Mouse (Mus musculus) midbrain, embryonic 13.5 days (tissue): Measurements from ENCODE around the gene Nfkbie. TPM values are rescaled to one million over a fixed set of nuclear protein-coding genes. Genes with fewer than 3 reads are reported as not detected.
A peak's percentile ranks its signal among the peaks of the same experiment; 100 is the strongest.

ENCODE experiments used
- ATAC-seq: fragments of 200-750 bp; cut with Nextera tagmentation; 2 replicates; pipeline ENCODE4 v1.8.0; 2017; ENCODE audit warnings: mild to moderate bottlenecking, moderate TSS enrichment, moderate library complexity
- H3K27ac ChIP-seq: fragments of 300-500 bp; sonication (generic); 2 replicates; pipeline ENCODE4 v1.5.1; 2015; ENCODE audit warnings: inconsistent platforms, mild to moderate bottlenecking, moderate library complexity
- H3K27me3 ChIP-seq: fragments of 300-500 bp; sonication (generic); 2 replicates; pipeline ENCODE4 v1.6.1; 2015; ENCODE audit warnings: mild to moderate bottlenecking, inconsistent platforms
- H3K36me3 ChIP-seq: fragments of 300-500 bp; sonication (generic); 2 replicates; pipeline ENCODE4 v1.6.1; 2015; ENCODE audit warnings: mild to moderate bottlenecking, inconsistent platforms
- H3K4me1 ChIP-seq: fragments of 300-500 bp; sonication (generic); replicated peaks from 2 replicates; pipeline ENCODE4 v1.6.1; 2015; ENCODE audit warnings: inconsistent platforms
- H3K4me2 ChIP-seq: fragments of 300-500 bp; sonication (generic); replicated peaks from 2 replicates; pipeline ENCODE4 v1.6.1; 2015; ENCODE audit warnings: moderate library complexity, mild to moderate bottlenecking, inconsistent platforms
- H3K4me3 ChIP-seq: fragments of 300-500 bp; sonication (generic); replicated peaks from 2 replicates; pipeline ENCODE4 v1.5.1; 2015; ENCODE audit warnings: mild to moderate bottlenecking, inconsistent platforms
- H3K9ac ChIP-seq: fragments of 300-500 bp; sonication (generic); replicated peaks from 2 replicates; pipeline ENCODE4 v1.6.1; 2015; ENCODE audit warnings: mild to moderate bottlenecking, inconsistent platforms
- H3K9me3 ChIP-seq: fragments of 300-500 bp; sonication (generic); 2 replicates; pipeline ENCODE4 v1.6.1; 2016; ENCODE audit warnings: mild to moderate bottlenecking, inconsistent platforms
- WGBS: fragments of 180-500 bp; shearing (Covaris S2); methylation state at CpG from one replicate; pipeline ENCODE4 v1.1.7; 2015; 5-methylcytosine and 5-hydroxymethylcytosine counted together
- polyA plus RNA-seq: library from polyadenylated mRNA; unstranded; fragments of >200 nt; fragmentation: Nextera tagmentation; extraction: Ambion mirVana; gene quantifications from 2 replicates; pipeline ENCODE4 v1.2.1, GENCODE M21; 2015

The Nfkbie gene
- polyA plus RNA-seq, 1 experiment from 2014 or later, result 7.1 TPM

DNA sequence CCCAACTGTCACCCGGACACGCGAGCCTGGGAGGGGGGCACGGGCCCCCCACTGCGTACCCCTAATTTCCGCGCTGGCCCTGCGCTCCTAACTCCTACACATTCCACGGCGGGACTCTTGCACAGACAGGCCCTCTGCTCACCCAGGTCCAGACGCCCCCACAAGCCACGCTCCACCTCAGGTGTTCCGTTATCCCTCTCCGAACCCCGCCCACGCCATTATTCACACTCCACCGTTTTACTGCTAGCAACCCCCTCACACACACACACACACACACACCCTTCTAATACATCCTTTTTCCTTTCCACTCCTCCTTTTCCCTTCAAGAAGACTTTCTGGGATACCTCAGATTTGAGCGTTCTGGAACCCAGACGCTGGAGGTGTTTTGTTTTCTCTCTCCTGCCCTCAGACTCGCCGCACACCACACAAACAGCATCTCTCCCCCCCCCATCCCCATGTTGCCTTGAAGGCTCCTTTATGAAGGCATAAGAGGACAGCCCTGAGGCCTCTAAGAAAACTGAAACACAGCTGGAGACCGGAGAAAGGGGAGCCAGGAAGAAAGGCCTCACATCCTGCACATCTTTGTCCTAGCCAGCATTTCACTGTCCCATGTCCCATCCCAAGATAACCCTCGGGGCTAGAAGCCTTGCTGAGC lies 40.4 kb downstream of the Nfkbie start:
- Histone ChIP-seq H3K9me3 (no peaks in the 10 kb centered on the region), H3K4me3 (peak overlapping the region; percentile 44), H3K4me1 (peaks cover 61% of the 10 kb centered on the region), H3K27me3 (peaks cover 54% of the 10 kb centered on the region), H3K36me3 (no peaks in the 10 kb centered on the region), H3K27ac (peak overlapping the region; percentile 19; the same call in 1 of the 2 replicates), H3K4me2 (peak overlapping the region; percentile 78), H3K9ac (peak overlapping the region; percentile 60)
- 4% methylated on average over 23 of the region's 23 CpGs for WGBS
- peak; percentile 28 for ATAC-seq

DNA sequence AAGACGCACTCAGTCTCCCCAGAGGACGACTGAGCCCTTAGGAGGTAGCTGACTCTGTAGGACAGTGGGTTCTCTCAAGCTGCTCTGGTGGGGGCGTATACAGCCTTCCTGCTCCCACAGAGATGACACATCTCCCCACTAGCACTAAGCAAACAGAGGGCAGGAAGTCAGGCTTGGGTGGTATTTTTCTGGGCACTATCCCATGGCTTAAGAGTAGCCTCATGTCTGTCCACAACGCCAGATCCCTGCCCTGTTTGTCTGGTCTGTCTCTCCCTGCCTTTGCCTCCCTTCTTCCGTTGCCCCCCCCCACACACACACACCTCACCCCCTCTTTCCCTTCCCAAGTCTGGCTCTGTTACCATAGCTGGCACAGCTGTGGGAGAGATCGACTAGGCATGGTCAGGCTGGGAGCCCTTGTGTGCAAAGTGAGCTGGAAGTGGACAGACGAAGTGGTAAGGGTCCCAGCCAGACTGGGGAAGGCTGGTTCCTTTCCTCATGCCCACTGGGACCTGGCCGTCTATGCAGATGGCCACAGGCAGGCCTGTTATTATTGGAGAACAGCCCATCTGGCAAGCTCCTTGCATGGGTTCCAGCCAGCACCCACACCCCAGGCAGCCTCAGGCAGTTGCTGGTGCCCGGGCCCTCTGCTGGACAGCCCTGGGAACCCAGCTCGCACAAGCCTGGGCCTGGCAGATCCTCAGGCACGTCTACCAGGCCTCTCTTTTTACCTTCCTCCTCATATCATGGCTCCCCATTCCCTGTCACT lies 41.3 kb downstream of the Nfkbie start:
- peaks cover 68% of the 10 kb centered on the region for H3K4me1 ChIP-seq
- no peak overlapping the region for H3K4me2 ChIP-seq
- H3K9me3 ChIP-seq, result no peaks in the 10 kb centered on the region
- H3K9ac ChIP-seq, result no peak overlapping the region
- H3K27ac ChIP-seq, result peak overlapping the region; percentile 51
- no peaks in the 10 kb centered on the region for H3K36me3 ChIP-seq
- no peak overlapping the region for H3K4me3 ChIP-seq
- H3K27me3 ChIP-seq, result peaks cover 64% of the 10 kb centered on the region
- ATAC-seq, result peak; percentile 35
- 24% methylated on average over 11 of the region's 11 CpGs for WGBS

GRCm38 (mm10) chr17:45597787-45598186 lies 42.3 kb downstream of the Nfkbie start:
- no peak for ATAC-seq
- no peak overlapping the region for H3K9ac ChIP-seq
- 40% methylated on average over 3 of the region's 3 CpGs for WGBS
- peaks cover 64% of the 10 kb centered on the region for H3K27me3 ChIP-seq
- H3K9me3 ChIP-seq, result no peaks in the 10 kb centered on the region
- H3K27ac ChIP-seq, result no peak overlapping the region
- no peaks in the 10 kb centered on the region for H3K36me3 ChIP-seq
- peaks cover 62% of the 10 kb centered on the region for H3K4me1 ChIP-seq
- no peak overlapping the region for H3K4me2 ChIP-seq
- H3K4me3 ChIP-seq, result no peak overlapping the region

DNA sequence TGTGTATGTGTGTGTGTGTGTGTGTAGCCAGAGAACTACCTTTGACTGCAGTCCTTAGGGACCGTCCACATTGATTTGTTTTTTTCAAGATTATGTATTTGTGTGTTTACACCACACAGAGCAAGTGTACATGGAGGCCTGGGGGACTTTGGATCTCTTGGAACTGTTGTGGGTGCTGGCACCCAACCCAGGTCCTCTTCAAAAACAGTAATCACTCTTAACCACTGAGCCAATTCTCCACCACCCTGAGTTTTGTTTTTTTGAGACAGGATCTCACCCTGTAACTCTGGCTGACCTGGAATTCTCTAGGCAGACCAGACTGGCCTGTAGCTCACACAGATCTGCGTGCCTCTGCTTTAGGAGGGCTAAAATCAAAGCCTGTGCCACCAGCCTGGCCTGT lies 42.9 kb downstream of the Nfkbie start:
- no peak overlapping the region for H3K27ac ChIP-seq
- 91% methylated on average over 2 of the region's 2 CpGs for WGBS
- no peak overlapping the region for H3K4me3 ChIP-seq
- peaks cover 58% of the 10 kb centered on the region for H3K27me3 ChIP-seq
- H3K9me3 ChIP-seq, result no peaks in the 10 kb centered on the region
- ATAC-seq, result no peak
- no peak overlapping the region for H3K4me2 ChIP-seq
- no peak overlapping the region for H3K9ac ChIP-seq
- no peaks in the 10 kb centered on the region for H3K36me3 ChIP-seq
- H3K4me1 ChIP-seq, result peaks cover 56% of the 10 kb centered on the region

GRCm38 (mm10) chr17:45598891-45599290 lies 43.4 kb downstream of the Nfkbie start:
- Histone ChIP-seq H3K9me3 (no peaks in the 10 kb centered on the region), H3K9ac (no peak overlapping the region), H3K4me1 (peaks cover 54% of the 10 kb centered on the region), H3K27me3 (peaks cover 53% of the 10 kb centered on the region), H3K27ac (no peak overlapping the region), H3K4me3 (no peak overlapping the region), H3K4me2 (peak overlapping the region; percentile 60), H3K36me3 (no peaks in the 10 kb centered on the region)
- WGBS, result 49% methylated on average over 3 of the region's 3 CpGs
- ATAC-seq, result no peak

DNA sequence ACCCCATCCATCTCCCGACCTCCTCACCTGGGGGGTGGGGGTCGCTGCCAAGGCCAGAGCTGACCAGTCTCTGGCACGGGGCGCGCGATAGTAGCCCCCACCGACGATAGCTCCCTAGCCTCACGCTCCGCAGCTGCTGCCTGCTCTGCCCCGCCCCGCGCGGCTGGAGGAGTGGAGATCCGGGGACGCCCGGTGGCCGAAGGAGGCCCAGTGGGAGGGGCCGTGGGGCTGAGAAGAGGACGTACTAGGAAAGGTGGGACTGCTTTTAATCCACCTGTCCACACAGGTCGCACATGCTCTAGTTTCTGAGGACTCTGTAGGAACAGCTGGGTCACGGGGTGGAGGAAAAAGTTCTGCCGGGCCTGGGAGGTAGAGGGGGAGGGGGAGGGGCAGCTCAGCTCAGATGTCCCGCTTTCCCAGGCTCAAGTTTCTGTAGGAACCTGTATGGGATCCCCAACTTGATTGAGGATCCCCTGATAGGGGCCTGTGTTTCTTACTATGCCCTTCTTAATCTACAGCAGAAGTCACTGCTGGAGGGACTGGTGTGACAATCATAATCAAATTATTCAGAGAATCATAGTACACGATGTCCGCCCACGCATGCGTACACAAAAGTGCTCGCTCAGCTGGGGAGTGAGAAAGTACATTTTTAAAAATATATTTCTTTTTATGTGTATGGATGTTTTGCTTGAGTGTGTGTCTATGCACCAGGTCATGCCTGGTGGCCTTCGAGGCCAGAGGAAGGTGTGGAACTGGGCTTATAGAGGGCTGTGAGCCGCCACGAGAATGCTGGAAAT lies 44.1 kb downstream of the Nfkbie start, which contains the start of gene Slc29a1:
Slc29a1 (minus strand) TSS at position 161 of the 797 bp plus-strand sequence.
- Histone ChIP-seq H3K9ac (peak within 1 kb of the TSS; percentile 60), H3K4me1 (peaks cover 48% of the 10 kb centered on the region), H3K4me3 (peak within 1 kb of the TSS; percentile 31), H3K4me2 (peak within 1 kb of the TSS; percentile 60), H3K27ac (no peak within 1 kb of the TSS), H3K36me3 (no peaks in the 10 kb centered on the region), H3K9me3 (no peaks in the 10 kb centered on the region), H3K27me3 (peaks cover 45% of the 10 kb centered on the region)
- no peak for ATAC-seq
- 16% methylated on average over 32 of the region's 32 CpGs for WGBS

- H3K9me3 ChIP-seq, result no peaks in the 10 kb centered on the region
- no peak overlapping the region for H3K4me2 ChIP-seq
- WGBS, result 57% methylated on average over 8 of the region's 8 CpGs
- no peak for ATAC-seq
- H3K36me3 ChIP-seq, result no peaks in the 10 kb centered on the region
- peaks cover 39% of the 10 kb centered on the region for H3K27me3 ChIP-seq
- no peak overlapping the region for H3K9ac ChIP-seq
- H3K4me1 ChIP-seq, result peaks cover 42% of the 10 kb centered on the region
- H3K27ac ChIP-seq, result no peak overlapping the region
- no peak overlapping the region for H3K4me3 ChIP-seq
Measured at GRCm38 (mm10) chr17:45600267-45600666, 44.8 kb downstream of the Nfkbie start.

GRCm38 (mm10) chr17:45601325-45601724 lies 45.8 kb downstream of the Nfkbie start:
- Histone ChIP-seq H3K27me3 (peaks cover 35% of the 10 kb centered on the region), H3K9me3 (no peaks in the 10 kb centered on the region), H3K4me1 (peaks cover 31% of the 10 kb centered on the region), H3K4me2 (0 out of 2 replicates have a peak overlapping the region, but pooled peaks have one; percentile 1), H3K4me3 (no peak overlapping the region; the same call in 1 of the 2 replicates), H3K36me3 (no peaks in the 10 kb centered on the region), H3K9ac (no peak overlapping the region; the same call in 1 of the 2 replicates), H3K27ac (no peak overlapping the region)
- no peak for ATAC-seq
- WGBS, result 12% methylated on average over 22 of the region's 22 CpGs

- Histone ChIP-seq H3K36me3 (no peaks in the 10 kb centered on the region), H3K4me3 (no peak within 1 kb of the TSS; the same call in 1 of the 2 replicates), H3K27ac (no peak within 1 kb of the TSS), H3K9ac (no peak within 1 kb of the TSS; the same call in 1 of the 2 replicates), H3K9me3 (no peaks in the 10 kb centered on the region), H3K27me3 (peaks cover 35% of the 10 kb centered on the region), H3K4me1 (peaks cover 26% of the 10 kb centered on the region), H3K4me2 (0 out of 2 replicates have a peak within 1 kb of the TSS, but pooled peaks have one; percentile 1)
- ATAC-seq, result peak; percentile 35; the same call in 1 of the 2 replicates
- 29% methylated on average over 6 of the region's 6 CpGs for WGBS
Measured at GRCm38 (mm10) chr17:45601877-45602304, 46.4 kb downstream of the Nfkbie start, which contains the start of gene Mymx. Gene Mymx (minus strand): TSS chr17:45602102.

DNA sequence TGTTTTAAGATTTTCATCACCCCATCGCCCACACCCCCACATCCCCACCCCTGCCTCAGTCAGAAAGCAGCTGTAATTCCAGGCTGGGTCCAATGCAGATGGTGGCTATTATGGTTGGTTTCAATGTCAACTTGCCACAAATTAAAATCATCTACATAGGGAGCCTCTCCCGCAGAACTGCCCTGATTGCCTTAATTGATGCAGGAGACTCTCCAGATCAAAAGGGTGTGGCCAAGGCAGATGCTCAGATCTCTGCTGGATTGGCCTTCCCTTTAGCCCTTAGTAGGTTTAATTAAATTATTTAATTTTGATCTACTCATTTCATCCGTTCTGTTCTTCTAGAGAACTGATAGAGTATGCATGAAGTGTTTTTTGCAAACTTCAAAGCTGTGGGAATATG lies 47.5 kb downstream of the Nfkbie start:
- Histone ChIP-seq H3K4me2 (no peak overlapping the region), H3K27me3 (peaks cover 35% of the 10 kb centered on the region), H3K27ac (no peak overlapping the region), H3K4me3 (no peak overlapping the region), H3K9ac (no peak overlapping the region), H3K36me3 (no peaks in the 10 kb centered on the region), H3K4me1 (peaks cover 22% of the 10 kb centered on the region), H3K9me3 (no peaks in the 10 kb centered on the region)
- WGBS, result 71% methylated on average over 3 of the region's 3 CpGs
- no peak for ATAC-seq

DNA sequence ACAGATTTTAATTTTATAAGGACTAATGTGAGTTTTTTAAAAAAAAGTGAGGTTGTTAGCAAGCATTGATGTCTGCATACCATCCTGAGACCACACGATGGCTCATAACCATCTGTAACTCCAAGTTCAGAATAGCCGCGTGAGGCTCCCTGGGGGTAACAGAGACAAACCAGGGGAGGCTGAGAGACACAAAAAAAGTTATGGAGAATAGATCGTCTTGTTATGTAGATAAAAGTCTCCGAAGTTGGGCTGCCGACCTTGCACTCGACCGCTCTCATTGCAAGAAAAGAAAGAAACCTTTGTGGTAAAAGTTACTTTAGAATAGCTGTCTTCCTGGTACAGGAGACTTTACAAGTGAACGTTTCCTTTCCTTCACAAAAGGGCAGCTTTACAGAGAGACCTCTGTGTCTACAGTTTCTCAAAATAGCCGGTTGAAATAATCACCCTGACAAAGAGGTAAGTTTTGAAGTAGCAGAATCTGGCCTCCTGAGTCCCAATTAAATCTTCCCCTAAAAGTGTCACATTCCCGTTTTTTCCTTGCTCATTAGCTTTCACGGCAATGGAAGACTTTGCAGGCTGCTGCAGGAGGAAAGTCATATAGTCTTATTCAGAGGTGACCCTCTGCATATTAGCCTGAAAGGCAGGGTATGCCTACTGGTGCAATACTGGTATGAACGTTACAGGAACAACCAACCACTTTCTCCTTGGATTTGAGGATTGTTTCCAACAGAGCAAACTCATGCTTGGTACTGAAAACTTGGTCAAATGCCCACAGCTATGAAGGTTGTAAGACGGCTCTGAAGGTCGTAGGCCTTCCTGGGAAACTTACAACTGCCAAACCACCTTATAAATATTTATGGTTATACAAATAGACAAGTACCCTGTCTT lies 51.7 kb downstream of the Nfkbie start:
- WGBS, result 85% methylated on average over 15 of the region's 15 CpGs
- Histone ChIP-seq H3K4me3 (no peak overlapping the region), H3K27ac (no peak overlapping the region), H3K4me1 (peaks cover 7% of the 10 kb centered on the region), H3K27me3 (peaks cover under 1% of the 10 kb centered on the region; the same call in 1 of the 2 replicates), H3K4me2 (no peak overlapping the region), H3K9ac (no peak overlapping the region), H3K9me3 (no peaks in the 10 kb centered on the region), H3K36me3 (no peaks in the 10 kb centered on the region)
- ATAC-seq, result no peak
